Mouse (Mus musculus): ENCODE measurements at regions not wholly inside any gene's neighbourhood (a gene's known extent, or its start where the extent isn't known, plus 50 kb on each side); places are given as distances from the start of the nearest gene placed in this dataset.

DNA sequence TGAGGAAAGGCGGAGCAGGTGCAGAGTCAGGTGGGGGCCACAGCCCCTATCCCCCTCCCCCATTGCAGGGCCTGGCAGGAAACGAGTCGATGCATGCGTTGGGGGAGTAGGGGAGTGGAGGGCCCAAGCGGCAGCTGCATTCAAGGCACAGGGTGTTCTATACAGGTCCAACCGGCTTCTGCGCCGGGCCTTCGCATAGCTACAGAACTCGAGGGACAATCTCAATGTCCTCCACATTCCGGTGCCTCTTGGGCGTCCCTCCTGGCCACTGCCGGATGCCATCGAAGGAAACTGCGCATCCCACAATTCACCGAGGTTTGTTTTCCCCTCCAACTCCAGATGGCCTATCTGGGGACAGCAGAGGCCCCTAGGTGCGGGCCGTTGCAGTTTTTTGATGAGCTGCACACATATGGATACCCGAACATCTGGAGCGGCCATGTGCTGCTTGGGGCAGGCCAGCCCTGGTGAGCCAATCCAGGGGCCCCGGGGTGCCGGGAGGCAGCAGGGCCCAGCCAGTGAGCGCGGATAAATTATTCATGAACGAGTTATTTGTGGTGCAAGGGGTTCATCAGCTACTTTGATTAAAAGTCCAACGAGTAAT is 137.5 kb downstream of the Tle3 start:
- peak; percentile 59 for DNase-seq (ENCODE audit: low spot score)

DNA sequence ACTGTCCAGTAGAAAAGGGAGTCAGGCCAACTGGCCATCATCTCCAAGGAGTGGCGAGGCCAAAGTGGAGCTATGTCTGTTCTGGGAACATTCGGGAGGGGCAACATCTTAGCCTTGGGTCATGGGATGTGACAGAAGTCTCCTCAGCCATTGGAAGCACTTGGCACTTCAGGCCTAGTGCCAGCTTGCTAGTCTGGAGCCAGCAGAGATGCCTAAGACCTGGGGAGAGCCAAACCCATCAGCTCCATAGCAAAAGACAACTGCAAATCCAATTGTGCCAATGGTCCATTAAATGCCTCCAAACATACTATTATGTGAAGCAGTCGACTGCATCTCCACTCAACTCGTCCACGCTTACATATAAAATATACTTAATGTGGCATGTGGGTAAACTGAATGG is 136.9 kb downstream of the Tle3 start:
- no peak for DNase-seq (ENCODE audit: low spot score)

DNA sequence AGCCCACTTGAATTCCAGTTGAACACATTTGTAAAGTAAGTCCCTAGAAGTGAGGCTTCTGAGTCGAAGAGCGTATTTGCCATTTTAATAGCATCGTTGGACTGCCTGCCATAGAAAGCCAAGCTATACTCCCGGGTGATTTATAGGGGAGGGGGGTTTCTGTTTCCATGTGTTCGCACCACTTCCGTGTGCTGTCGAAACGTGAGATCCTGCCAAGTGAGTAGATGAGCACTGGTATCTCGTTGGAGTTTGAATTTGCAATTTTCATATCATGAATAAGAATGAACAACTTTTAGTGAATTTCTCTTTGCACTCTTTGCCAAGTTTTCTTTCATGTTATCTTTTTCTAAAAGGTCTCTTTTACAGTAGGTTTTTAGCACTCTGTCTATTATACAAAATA is 128.7 kb downstream of the Tle3 start:
- no peak for DNase-seq (ENCODE audit: low spot score)

DNA sequence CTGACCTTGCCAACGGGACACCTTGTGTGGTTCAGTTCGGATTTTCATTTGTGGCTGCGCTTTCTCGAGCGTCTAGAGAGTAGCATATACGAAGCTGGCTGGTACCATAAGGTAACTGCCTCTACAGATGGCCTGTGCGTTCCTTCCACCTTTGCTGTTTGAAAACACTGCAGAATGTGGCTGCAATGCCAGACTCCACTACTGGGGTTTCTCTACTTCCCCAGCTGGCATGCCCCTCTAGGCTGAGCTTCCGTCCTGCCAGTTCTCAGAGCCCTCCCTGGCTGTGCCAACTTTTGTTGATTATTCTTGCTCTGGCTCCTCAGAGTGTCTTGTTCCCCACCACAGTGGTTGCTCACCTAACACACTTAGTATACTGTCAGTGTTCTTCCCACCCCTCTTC is 120.7 kb downstream of the Tle3 start:
- DNase-seq (ENCODE audit: low spot score), result no peak

DNA sequence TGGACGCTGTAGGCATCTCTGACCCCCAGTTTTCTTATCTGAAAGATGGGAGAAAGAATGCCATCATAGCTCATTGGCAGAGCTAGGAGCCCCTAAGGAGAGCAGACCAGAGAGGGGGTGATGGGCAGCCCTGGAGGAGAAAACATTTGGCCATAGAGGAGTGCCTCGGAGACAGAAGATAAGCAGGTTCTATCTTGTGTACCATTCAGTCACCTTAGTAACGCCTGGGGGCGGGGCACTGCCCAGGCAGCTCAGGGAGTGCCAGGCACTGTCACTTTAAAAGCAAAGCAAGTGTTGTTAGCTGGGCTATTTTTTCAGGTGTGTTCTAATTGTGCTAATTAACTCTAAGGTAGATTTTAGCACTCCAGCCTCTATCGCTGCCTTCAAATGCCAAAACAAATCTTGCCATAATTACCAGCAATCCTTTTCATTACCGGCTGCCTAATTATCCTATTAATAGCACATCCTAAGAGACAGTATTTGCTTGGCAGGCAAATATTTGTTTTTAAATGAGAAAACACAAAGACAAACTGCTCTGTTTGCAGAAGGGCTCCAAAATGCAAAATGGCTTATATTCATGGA is 119.1 kb downstream of the Tle3 start:
- DNase-seq (ENCODE audit: low spot score), result no peak

DNA sequence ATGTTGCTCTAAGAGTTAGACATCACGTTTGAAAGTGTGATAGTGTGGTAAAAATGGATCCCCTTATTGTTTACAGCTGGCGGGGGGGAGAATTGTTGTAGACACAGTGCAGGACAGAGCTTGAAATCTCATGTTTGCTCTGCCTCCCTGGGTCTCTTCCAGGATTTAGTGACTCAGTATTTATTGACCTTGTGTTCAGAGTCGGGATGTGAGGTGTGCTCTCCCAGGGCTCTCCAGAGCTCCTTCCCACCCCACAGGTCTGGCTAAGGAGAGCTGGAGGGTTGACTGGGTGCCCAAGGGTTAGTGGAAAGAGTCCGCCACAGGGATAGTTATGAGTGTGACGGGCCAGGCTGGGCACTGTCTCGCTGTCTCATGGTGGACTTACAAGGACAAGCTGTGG is 117.8 kb downstream of the Tle3 start:
- DNase-seq (ENCODE audit: low spot score), result no peak

DNA sequence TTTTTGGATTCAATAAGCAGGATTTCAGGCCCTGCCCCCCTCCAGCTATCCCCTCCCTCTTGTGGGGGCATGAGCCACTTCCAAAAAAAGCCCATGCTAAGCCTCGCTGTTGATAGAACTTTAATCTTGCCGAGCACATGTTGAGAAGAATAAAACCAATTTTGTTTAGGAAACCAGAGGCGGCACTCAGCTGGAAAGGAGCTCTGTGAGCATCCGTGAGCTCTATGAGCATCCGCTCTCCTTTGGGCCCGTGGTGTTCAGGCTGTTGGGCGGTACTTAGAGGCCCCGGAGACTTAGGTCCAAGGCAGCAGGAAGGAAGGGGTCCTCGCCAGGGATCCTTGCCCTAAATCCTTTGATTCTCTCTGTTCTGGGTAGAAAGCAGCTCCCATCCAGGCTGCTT is 117.0 kb downstream of the Tle3 start:
- DNase-seq (ENCODE audit: low spot score), result no peak

DNA sequence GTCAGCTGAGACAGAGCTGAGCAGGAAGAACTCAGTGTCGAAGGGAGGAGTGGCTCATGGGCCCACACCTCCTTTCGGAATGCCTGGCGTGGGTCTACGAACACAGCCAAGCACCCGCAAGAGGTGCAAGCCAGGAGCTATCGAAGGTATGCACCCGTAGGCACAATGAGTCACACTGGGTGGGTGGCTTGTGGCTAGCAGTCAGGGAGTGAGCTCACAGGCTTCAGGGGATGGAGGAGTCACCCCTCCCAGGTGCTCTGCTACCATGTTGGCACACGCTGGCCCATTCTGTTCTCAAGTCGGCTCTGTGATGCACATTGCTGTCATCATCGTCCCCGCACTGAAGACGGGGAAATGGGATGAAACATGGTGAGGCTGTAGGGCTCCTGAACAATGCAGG is 115.7 kb downstream of the Tle3 start:
- no peak for DNase-seq (ENCODE audit: low spot score)

DNA sequence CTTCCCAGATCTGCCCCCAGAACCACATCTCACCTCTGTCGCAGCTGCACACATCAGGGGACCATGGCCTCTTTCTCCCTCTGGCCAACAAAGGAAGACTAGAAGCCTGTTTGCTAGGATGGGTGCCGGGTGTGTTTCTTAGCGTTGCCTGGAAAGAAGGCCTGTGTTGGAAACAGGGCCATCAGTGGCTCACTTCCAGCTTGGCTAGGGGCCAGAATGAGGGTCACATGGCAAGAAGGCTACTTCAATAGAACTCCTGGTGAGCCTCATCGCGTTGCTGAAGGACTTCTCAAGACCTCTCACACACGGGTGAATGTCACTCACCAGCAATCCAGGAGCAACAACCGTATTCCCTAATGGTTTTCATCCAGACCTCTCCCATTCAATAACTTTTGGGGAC is 115.0 kb downstream of the Tle3 start:
- DNase-seq (ENCODE audit: low spot score), result no peak

DNA sequence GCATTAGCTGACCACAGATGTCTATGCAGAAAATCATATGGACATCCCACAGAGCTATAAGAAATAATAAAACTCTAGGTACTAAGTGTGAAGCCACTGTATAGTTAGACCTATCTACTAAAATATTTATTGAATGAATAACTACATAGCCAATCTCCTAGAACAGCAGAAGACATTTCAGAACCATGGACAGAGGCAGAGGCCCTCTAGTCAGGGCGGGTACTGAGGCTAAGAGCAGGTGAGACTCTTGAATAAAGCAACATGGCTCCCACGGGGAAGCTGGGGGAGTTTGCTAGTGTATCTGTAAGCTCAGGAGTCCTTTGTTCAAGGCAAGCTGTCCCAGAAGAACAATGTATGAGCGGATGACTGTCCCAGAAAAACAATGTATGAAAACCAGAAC is 112.2 kb downstream of the Tle3 start:
- peak; percentile 84 for DNase-seq (ENCODE audit: low spot score)

DNA sequence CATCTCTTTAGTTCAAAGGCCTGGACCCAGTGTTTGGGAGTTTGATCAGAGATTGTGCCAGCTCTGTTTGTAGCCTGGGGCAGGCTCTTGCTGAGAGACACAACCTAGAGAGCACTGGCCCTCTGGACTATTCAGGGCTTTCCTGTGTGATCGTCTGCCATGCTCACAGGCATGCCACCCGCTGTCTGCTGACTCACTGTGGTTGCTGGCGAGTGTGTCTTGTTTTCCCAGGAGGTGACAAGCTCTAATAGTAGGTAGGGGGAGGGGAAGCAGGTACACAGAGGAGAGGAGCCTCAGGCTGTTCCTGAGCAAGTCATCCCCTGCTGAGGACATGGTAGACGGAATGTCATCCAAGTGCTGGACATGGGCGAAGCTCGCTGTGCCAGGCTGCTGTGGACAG is 107.5 kb downstream of the Tle3 start:
- no peak for DNase-seq (ENCODE audit: low spot score)

DNA sequence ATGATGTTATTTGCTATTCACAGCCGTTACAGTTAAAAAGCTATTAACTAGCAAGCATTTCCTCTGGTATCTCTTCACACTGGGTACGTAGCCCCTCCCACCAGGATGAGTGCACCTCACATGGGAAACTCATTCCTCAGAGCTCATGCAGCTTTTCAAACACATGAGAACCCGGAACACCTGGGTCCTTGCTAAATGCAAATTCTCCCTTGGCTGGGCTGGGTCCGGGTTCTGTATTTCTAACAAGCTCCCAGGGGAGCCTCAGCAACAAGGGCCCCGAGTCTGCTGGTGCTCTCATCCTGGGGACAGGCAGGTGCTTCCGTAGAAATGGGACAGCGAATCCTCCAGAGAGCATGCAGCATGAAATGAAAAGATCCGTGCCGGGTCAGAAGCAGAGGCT is 106.7 kb downstream of the Tle3 start:
- no peak for DNase-seq (ENCODE audit: low spot score)

DNA sequence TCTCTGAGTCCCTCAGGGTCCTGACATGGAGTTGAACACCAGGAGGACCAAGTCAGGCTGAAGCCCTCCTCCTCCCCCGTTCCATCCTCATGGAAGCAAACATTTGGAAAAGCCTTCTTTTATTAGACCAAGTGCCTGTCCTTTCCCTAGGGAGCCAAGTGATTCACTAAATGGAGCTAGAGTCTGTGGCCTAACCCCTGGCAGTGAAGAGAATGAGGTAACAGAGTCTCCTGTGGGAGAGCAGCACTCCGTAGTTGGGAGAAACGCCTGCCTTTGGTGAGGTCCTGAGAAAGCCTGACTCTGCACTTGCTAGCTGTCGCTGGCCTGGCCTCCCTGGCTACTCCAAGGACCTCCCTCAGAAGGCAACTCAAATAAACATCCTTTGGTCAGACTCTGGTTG is 104.2 kb downstream of the Tle3 start:
- DNase-seq (ENCODE audit: low spot score), result no peak

DNA sequence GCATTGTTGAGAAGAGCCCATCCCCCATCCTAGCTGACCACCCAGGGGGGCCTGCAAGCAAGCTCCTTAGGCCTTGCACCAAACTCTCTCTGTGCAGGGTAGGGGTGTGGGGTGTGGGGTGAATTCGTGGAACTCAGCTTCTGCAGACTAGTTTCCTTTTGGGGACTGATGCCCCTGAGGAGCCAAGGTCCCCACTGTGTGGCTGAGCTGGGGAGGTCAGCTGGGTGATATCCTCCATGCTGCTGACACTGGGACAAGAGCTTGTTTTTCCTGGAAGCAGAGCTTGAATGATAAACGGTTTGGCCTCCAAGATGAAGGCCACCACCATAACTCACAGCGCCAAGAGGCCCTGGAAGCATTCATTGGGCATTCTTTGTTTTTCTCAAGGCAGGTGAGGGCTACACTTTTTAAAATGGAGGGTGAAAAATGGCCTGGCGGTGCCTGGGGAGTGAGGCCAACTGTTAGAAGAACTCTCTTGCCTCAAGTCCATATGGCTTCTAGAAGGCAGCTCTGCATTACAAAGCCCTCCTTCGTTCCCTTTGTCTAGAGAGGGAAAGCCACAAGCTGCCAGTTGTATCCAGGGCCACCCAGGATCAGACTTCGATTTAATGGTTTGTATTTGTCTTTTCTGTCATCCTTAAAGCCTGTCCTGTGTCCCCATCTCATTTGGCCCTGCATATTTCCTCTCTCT is 98.8 kb downstream of the Tle3 start:
- no peak for DNase-seq (ENCODE audit: low spot score)

DNA sequence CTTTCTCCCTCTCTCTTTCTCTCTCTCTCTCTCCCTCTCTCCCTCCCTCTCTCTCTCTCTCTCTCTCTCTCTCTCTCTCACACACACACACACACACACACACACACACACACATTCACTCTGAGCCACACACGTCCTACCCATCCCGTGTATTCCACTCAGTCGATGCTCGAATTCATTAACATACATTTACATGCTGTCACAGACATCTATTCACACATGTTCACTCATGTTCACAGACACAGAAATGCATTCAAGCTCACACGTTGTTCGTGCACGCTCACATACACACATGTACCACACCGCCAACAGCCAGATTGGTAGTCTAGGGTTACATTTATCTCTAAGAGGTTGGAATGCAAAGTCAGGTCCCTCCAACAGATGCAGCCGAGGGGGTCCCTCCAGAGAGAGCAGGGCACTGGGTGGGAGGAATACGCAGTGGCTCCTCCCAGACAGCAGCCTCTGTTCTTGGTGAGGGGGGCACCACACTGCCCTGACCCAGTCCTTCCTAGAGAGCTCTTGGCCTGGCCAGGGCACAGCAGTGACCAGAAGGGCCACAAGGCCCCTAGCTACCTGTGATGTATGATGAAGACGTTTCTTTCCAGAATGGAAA is 96.8 kb downstream of the Tle3 start:
- peak; percentile 44 for DNase-seq (ENCODE audit: low spot score)

DNA sequence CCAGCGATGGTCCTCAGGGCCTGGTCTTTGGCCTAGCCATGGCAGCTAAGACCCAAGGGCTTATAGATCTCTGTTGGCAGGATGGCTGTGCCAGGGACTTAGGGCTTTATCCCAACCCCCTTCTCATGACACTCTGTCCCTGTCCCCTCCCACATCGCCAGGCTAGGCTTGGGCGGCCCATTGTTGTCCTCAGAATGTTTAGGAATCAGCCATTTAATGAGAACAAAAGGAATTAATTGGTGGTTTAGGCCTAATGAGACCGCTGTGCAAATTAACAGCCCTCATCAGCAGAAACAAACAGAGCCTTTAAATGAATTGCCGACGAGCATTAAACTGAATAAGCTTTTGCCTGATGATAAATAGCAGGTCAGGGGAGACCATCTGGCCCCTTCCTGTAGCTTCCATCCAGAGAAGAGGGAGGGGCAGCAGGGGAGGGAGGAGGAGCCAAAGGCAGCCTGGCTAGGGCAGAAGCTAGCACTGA is 96.2 kb downstream of the Tle3 start:
- peak; percentile 78 for DNase-seq (ENCODE audit: low spot score)
